Mouse (Mus musculus): ENCODE measurements at regions not wholly inside any gene's neighbourhood (a gene's known extent, or its start where the extent isn't known, plus 50 kb on each side); places are given as distances from the start of the nearest gene placed in this dataset.

DNA sequence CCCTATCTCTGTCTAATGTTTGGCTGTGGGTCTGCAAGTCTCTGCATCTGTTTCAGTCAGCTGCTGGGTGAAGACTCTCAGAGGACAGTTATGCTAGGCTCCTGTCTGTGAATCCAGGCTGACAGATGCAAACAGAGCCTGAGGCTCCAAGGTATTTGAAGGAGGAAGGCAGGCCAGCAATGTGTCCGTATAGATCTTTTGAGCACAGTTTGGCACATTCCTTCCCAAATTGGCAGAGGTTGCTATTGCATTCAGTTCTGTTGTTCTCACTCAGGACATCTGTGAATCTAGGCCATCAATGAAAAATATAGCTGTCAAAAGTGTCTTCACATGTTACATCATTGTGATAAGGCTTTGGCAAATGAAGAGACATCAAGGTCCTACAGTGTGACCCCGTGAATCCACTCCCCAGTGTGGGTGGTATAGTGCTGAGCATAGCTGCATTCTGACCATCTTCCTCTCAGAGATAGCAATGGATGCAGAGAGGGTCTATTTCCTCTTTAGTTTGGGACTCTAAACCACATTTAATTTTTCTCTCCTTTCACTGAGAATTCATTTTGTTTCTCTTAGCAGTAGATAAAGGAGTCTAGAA, 99.9 kb downstream of the Adamts1 start:
- H3K36me3 ChIP-seq (replicated peaks) = no peaks in the 10 kb centered on the region
- TF ChIP-seq TAL1 (conservative IDR thresholded peaks at IDR 0.05; ENCODE audit: low read depth, low read length) = no peak
- TF ChIP-seq GATA1 (IDR thresholded peaks at IDR 0.05; ENCODE audit: borderline replicate concordance, low read length) = no peak
- TF ChIP-seq GATA2 (IDR thresholded peaks at IDR 0.05; ENCODE audit: borderline replicate concordance, low read depth, low read length) = no peak
- no peak for TF ChIP-seq POLR2AphosphoS5 (IDR thresholded peaks at IDR 0.05; ENCODE audit: insufficient replicate concordance, low read depth, low read length)
- TF ChIP-seq CTCF (IDR thresholded peaks at IDR 0.05; ENCODE audit: low read depth, low read length) = no peak
- DNase-seq (ENCODE audit: low spot score) (no peak), ATAC-seq (ENCODE audit: extremely low read depth, insufficient number of reproducible peaks, low FRiP score, poor library complexity, severe bottlenecking) (no peak)
- H3K4me1 ChIP-seq (ENCODE audit: insufficient read depth, low read depth, low read length) = no peaks in the 10 kb centered on the region
- no peaks in the 10 kb centered on the region for H3K9me3 ChIP-seq (replicated peaks)
- H3K4me3 ChIP-seq (ENCODE audit: low read depth, low read length) = no peak overlapping the region
- no peaks in the 10 kb centered on the region for H3K27me3 ChIP-seq (ENCODE audit: insufficient read depth, low read length)

GRCm38 (mm10) chr16:85699329-85699728, 103.6 kb downstream of the Adamts1 start:
- no peaks in the 10 kb centered on the region for H3K36me3 ChIP-seq (replicated peaks)
- H3K4me1 ChIP-seq (ENCODE audit: insufficient read depth, low read depth, low read length) = no peaks in the 10 kb centered on the region
- no peaks in the 10 kb centered on the region; the same call in 1 of the 2 replicates for H3K9me3 ChIP-seq (replicated peaks)
- no peaks in the 10 kb centered on the region for H3K27me3 ChIP-seq (ENCODE audit: insufficient read depth, low read length)
- TF ChIP-seq POLR2AphosphoS5 (IDR thresholded peaks at IDR 0.05; ENCODE audit: insufficient replicate concordance, low read depth, low read length) (no peak), CTCF (IDR thresholded peaks at IDR 0.05; ENCODE audit: low read depth, low read length) (no peak), GATA1 (IDR thresholded peaks at IDR 0.05; ENCODE audit: borderline replicate concordance, low read length) (no peak), TAL1 (conservative IDR thresholded peaks at IDR 0.05; ENCODE audit: low read depth, low read length) (no peak), GATA2 (IDR thresholded peaks at IDR 0.05; ENCODE audit: borderline replicate concordance, low read depth, low read length) (no peak)
- H3K4me3 ChIP-seq (ENCODE audit: low read depth, low read length) = no peak overlapping the region
- ATAC-seq (ENCODE audit: extremely low read depth, insufficient number of reproducible peaks, low FRiP score, poor library complexity, severe bottlenecking) (no peak), DNase-seq (ENCODE audit: low spot score) (no peak)

DNA sequence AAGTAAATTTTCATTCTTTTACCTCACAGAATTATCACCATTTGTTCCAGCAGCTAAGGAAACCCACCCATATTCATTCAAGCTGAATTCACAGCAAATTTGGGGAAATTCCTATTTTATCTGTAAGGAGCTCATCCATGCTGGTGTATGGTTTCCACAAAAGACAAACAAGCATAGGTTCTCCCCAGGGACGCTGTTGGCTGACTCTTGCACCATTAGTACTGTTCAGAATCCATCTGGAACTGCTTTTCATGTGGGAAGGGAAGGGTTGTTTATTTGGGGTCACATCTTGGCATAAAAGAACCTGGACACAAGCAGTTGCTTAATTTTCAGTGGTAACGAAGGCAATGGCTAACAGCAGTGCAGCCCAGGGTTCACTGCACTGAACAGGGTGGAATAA, 120.2 kb downstream of the Adamts1 start:
- Histone ChIP-seq H3K27me3 (ENCODE audit: insufficient read depth, low read length) (peaks cover 2% of the 10 kb centered on the region; the same call in 1 of the 2 replicates), H3K4me3 (ENCODE audit: low read depth, low read length) (no peak overlapping the region), H3K4me1 (ENCODE audit: insufficient read depth, low read depth, low read length) (no peaks in the 10 kb centered on the region), H3K36me3 (replicated peaks) (no peaks in the 10 kb centered on the region), H3K9me3 (replicated peaks) (peaks cover 3% of the 10 kb centered on the region; the same call in 1 of the 2 replicates)
- DNase-seq (ENCODE audit: low spot score) (no peak), ATAC-seq (ENCODE audit: extremely low read depth, insufficient number of reproducible peaks, low FRiP score, poor library complexity, severe bottlenecking) (no peak)
- no peak for TF ChIP-seq CTCF (IDR thresholded peaks at IDR 0.05; ENCODE audit: low read depth, low read length)
- TF ChIP-seq GATA2 (IDR thresholded peaks at IDR 0.05; ENCODE audit: borderline replicate concordance, low read depth, low read length) = no peak
- no peak for TF ChIP-seq POLR2AphosphoS5 (IDR thresholded peaks at IDR 0.05; ENCODE audit: insufficient replicate concordance, low read depth, low read length)
- TF ChIP-seq TAL1 (conservative IDR thresholded peaks at IDR 0.05; ENCODE audit: low read depth, low read length) = no peak
- TF ChIP-seq GATA1 (IDR thresholded peaks at IDR 0.05; ENCODE audit: borderline replicate concordance, low read length) = no peak

DNA sequence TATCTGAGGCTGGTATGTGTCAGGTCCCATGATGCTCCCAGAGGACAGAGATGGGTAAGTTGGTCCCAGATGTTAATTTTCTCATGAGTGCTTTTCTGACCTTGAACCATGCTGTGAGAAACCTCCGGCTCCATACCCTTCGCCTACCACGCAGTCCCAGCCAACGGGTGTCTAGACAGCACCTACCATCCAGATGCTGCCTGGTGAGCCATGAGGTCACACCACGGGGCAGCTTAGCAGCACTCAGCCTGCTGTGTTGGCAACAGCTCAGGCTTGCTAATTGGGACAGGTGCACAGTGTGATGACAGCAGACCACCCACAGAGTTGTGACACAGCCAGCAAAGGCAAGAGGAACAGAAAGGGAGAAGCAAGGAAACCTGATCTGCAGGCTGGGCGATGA, 122.6 kb downstream of the Adamts1 start:
- no peak for ATAC-seq (ENCODE audit: extremely low read depth, insufficient number of reproducible peaks, low FRiP score, poor library complexity, severe bottlenecking)

DNA sequence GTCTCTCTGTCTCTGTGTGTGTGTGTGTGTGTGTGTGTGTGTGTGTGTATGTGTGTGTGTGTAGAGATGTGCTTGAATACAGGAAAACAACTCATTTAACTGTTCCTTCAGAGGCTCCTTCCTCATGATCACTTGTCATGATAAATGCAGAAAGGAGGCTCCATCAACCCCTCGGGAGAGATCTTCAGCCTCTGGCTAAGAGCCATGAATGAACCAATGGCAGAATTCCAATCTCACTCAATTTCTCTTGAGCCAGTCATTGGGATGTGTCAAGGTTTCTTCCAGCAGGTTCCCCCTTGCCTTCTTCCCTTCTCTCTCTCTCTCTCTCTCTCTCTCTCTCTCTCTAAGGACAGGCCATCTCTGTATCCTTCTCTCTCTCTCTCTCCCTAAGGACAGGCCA, 124.1 kb downstream of the Adamts1 start:
- no peaks in the 10 kb centered on the region for H3K4me1 ChIP-seq (ENCODE audit: insufficient read depth, low read depth, low read length)
- ATAC-seq (ENCODE audit: extremely low read depth, insufficient number of reproducible peaks, low FRiP score, poor library complexity, severe bottlenecking) = no peak
- peaks cover 2% of the 10 kb centered on the region; the same call in 1 of the 2 replicates for H3K27me3 ChIP-seq (ENCODE audit: insufficient read depth, low read length)
- no peaks in the 10 kb centered on the region for H3K36me3 ChIP-seq (replicated peaks)
- H3K4me3 ChIP-seq (ENCODE audit: low read depth, low read length) = no peak overlapping the region
- H3K9me3 ChIP-seq (replicated peaks) = peaks cover 3% of the 10 kb centered on the region; the same call in 1 of the 2 replicates
- DNase-seq (ENCODE audit: low spot score) = no peak
- TF ChIP-seq TAL1 (conservative IDR thresholded peaks at IDR 0.05; ENCODE audit: low read depth, low read length) = no peak
- no peak for TF ChIP-seq CTCF (IDR thresholded peaks at IDR 0.05; ENCODE audit: low read depth, low read length)
- TF ChIP-seq GATA1 (IDR thresholded peaks at IDR 0.05; ENCODE audit: borderline replicate concordance, low read length) = no peak
- no peak for TF ChIP-seq POLR2AphosphoS5 (IDR thresholded peaks at IDR 0.05; ENCODE audit: insufficient replicate concordance, low read depth, low read length)
- TF ChIP-seq GATA2 (IDR thresholded peaks at IDR 0.05; ENCODE audit: borderline replicate concordance, low read depth, low read length) = no peak

More for the DNA sequence above, 122.6 kb downstream of the Adamts1 start:
- Histone ChIP-seq H3K36me3 (replicated peaks) (no peaks in the 10 kb centered on the region), H3K4me1 (ENCODE audit: insufficient read depth, low read depth, low read length) (no peaks in the 10 kb centered on the region), H3K9me3 (replicated peaks) (peaks cover 3% of the 10 kb centered on the region; the same call in 1 of the 2 replicates), H3K4me3 (ENCODE audit: low read depth, low read length) (no peak overlapping the region), H3K27me3 (ENCODE audit: insufficient read depth, low read length) (peaks cover 2% of the 10 kb centered on the region; the same call in 1 of the 2 replicates)
- no peak for DNase-seq (ENCODE audit: low spot score)
- no peak for TF ChIP-seq GATA1 (IDR thresholded peaks at IDR 0.05; ENCODE audit: borderline replicate concordance, low read length)
- no peak for TF ChIP-seq CTCF (IDR thresholded peaks at IDR 0.05; ENCODE audit: low read depth, low read length)
- no peak for TF ChIP-seq GATA2 (IDR thresholded peaks at IDR 0.05; ENCODE audit: borderline replicate concordance, low read depth, low read length)
- no peak for TF ChIP-seq TAL1 (conservative IDR thresholded peaks at IDR 0.05; ENCODE audit: low read depth, low read length)
- TF ChIP-seq POLR2AphosphoS5 (IDR thresholded peaks at IDR 0.05; ENCODE audit: insufficient replicate concordance, low read depth, low read length) = no peak

GRCm38 (mm10) chr16:85678228-85678627, 124.7 kb downstream of the Adamts1 start:
- TF ChIP-seq POLR2AphosphoS5 (IDR thresholded peaks at IDR 0.05; ENCODE audit: insufficient replicate concordance, low read depth, low read length) = no peak
- no peak for TF ChIP-seq GATA1 (IDR thresholded peaks at IDR 0.05; ENCODE audit: borderline replicate concordance, low read length)
- TF ChIP-seq GATA2 (IDR thresholded peaks at IDR 0.05; ENCODE audit: borderline replicate concordance, low read depth, low read length) = no peak
- no peak for TF ChIP-seq TAL1 (conservative IDR thresholded peaks at IDR 0.05; ENCODE audit: low read depth, low read length)
- TF ChIP-seq CTCF (IDR thresholded peaks at IDR 0.05; ENCODE audit: low read depth, low read length) = no peak
- H3K4me3 ChIP-seq (ENCODE audit: low read depth, low read length) = no peak overlapping the region
- ATAC-seq (ENCODE audit: extremely low read depth, insufficient number of reproducible peaks, low FRiP score, poor library complexity, severe bottlenecking) (peak; percentile 28; the same call in 1 of the 2 replicates), DNase-seq (ENCODE audit: low spot score) (no peak)
- H3K9me3 ChIP-seq (replicated peaks) = peaks cover 3% of the 10 kb centered on the region; the same call in 1 of the 2 replicates
- H3K36me3 ChIP-seq (replicated peaks) = no peaks in the 10 kb centered on the region
- H3K4me1 ChIP-seq (ENCODE audit: insufficient read depth, low read depth, low read length) = no peaks in the 10 kb centered on the region
- peaks cover 2% of the 10 kb centered on the region; the same call in 1 of the 2 replicates for H3K27me3 ChIP-seq (ENCODE audit: insufficient read depth, low read length)
